ENCODE assay signal across 16 mouse cellular contexts in the genomic region with DNA sequence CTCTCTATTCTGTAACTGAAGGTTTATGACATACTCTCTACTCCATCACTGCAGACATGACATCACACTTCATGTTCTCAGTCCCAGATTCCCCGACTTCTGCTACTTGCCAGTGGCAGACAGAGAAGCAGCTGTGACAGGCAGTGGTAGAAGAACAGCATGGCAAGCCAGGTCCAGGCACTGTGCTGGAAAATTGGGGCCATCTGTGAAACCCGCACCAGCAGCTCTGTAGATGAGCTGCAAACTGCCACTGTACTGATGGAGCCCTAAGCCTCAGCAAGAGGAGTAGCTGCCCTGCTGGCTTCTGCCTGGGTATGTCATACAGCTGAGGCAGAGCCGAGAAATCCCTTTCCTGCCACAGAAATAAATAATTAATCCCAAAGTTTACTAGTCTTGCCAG.
"Had no signal": no experiment of that assay in that cellular context is flagged by ENCODE, and none has a peak within 500 bp of the region (broad histone marks: within the 10 kb centered on the region; RNA-seq: fewer than 3 reads in every experiment).

No protein-coding gene starts in this region.

- H3K4me2 ChIP-seq: neural tube, embryonic 13.5 days; neural tube, embryonic 15.5 days; stomach, embryonic 15.5 days had no signal

- H3K36me3 ChIP-seq: neural tube, embryonic 13.5 days; neural tube, embryonic 15.5 days; stomach, embryonic 15.5 days had no signal

- H3K27me3 ChIP-seq: neural tube, embryonic 13.5 days; neural tube, embryonic 15.5 days; stomach, embryonic 15.5 days had no signal

- H3K4me3 ChIP-seq: neural tube, embryonic 13.5 days; neural tube, embryonic 15.5 days; stomach, embryonic 15.5 days had no signal

- DNase-seq: retina, postnatal 1 day; right cerebral cortex, adult 18-20 months; right cerebral cortex, postnatal 14 days; right cerebral cortex, postnatal 25 days; right cerebral cortex, postnatal 4 days; spleen, adult 18-20 months; thymus, adult 18-20 months; thymus, adult 2 months; thymus, postnatal 14 days; thymus, postnatal 25 days; thymus, postnatal 36 days; thymus, postnatal 4 days had no signal

- H3K4me1 ChIP-seq: neural tube, embryonic 13.5 days; neural tube, embryonic 15.5 days; stomach, embryonic 15.5 days had no signal

- H3K27ac ChIP-seq: neural tube, embryonic 13.5 days; neural tube, embryonic 15.5 days; stomach, embryonic 15.5 days; stomach, postnatal 0 days had no signal

- H3K9ac ChIP-seq: neural tube, embryonic 13.5 days; neural tube, embryonic 15.5 days; stomach, embryonic 15.5 days had no signal

- H3K9me3 ChIP-seq: neural tube, embryonic 13.5 days; neural tube, embryonic 15.5 days; stomach, embryonic 15.5 days had no signal
